Mouse (Mus musculus) embryonic facial prominence, embryonic 14.5 days (tissue): ENCODE measurements around the gene Krcc1. TPM values are rescaled to one million over a fixed set of nuclear protein-coding genes. Genes with fewer than 3 reads are reported as not detected.
"Not testable (repeated sequence)": the region's sequence is repeated elsewhere in the genome, so short reads cannot be mapped to it uniquely, and the experiment has no call there.

Experiments
- ATAC-seq: fragments of 200-750 bp; cut with Nextera tagmentation; 2 replicates; pipeline ENCODE4 v1.8.0; 2017; ENCODE audit warnings: low read depth, moderate number of reproducible peaks, moderate TSS enrichment
- DNase-seq: peaks from one replicate; pipeline ENCODE4 v3.0.0-alpha.2; 2015; ENCODE audit warnings: low spot score
- H3K27ac ChIP-seq: fragments of 300-500 bp; sonication (generic); replicated peaks from 2 replicates; pipeline ENCODE4 v1.5.1; 2014; ENCODE audit warnings: low read depth, mild to moderate bottlenecking, low read length, moderate library complexity
- H3K27me3 ChIP-seq: fragments of 300-500 bp; sonication (generic); replicated peaks from 2 replicates; pipeline ENCODE4 v1.6.1; 2014; ENCODE audit warnings: low read length; ENCODE audit not compliant: control insufficient read depth, insufficient read depth
- H3K36me3 ChIP-seq: fragments of 300-500 bp; sonication (generic); 2 replicates; pipeline ENCODE4 v1.6.1; 2014; ENCODE audit warnings: low read length, mixed read lengths; ENCODE audit not compliant: control insufficient read depth, insufficient read depth
- H3K4me1 ChIP-seq: fragments of 300-500 bp; sonication (generic); 2 replicates; pipeline ENCODE4 v1.6.1; 2014; ENCODE audit warnings: antibody characterized with exemption, low read length; ENCODE audit not compliant: control insufficient read depth, insufficient read depth
- H3K4me2 ChIP-seq: fragments of 300-500 bp; sonication (generic); 2 replicates; pipeline ENCODE4 v1.6.1; 2014; ENCODE audit warnings: low read depth, mild to moderate bottlenecking, low read length, moderate library complexity, mixed read lengths
- H3K4me3 ChIP-seq: fragments of 300-500 bp; sonication (generic); 2 replicates; pipeline ENCODE4 v1.5.1; 2014; ENCODE audit warnings: low read depth, mild to moderate bottlenecking, low read length
- H3K9ac ChIP-seq: fragments of 300-500 bp; sonication (generic); 2 replicates; pipeline ENCODE4 v1.6.1; 2014; ENCODE audit warnings: low read depth, mild to moderate bottlenecking, low read length, moderate library complexity, mixed read lengths
- H3K9me3 ChIP-seq: fragments of 300-500 bp; sonication (generic); 2 replicates; pipeline ENCODE4 v1.6.1; 2016; ENCODE audit warnings: low read length; ENCODE audit not compliant: control insufficient read depth
- WGBS: fragments of 180-500 bp; shearing (Covaris S2); extraction: QIAGEN DNeasy Blood & Tissue Kit; methylation state at CpG from one replicate; pipeline ENCODE4 v1.1.7; 2014; 5-methylcytosine and 5-hydroxymethylcytosine counted together
- polyA plus RNA-seq: library from polyadenylated mRNA; unstranded; fragments of >200 nt; fragmentation: Nextera tagmentation; extraction: Ambion mirVana; gene quantifications from 2 replicates; pipeline ENCODE4 v1.2.1, GENCODE M21; 2014

Gene Krcc1
- polyA plus RNA-seq, 1 experiment from 2014 or later = 47.5 TPM

DNA sequence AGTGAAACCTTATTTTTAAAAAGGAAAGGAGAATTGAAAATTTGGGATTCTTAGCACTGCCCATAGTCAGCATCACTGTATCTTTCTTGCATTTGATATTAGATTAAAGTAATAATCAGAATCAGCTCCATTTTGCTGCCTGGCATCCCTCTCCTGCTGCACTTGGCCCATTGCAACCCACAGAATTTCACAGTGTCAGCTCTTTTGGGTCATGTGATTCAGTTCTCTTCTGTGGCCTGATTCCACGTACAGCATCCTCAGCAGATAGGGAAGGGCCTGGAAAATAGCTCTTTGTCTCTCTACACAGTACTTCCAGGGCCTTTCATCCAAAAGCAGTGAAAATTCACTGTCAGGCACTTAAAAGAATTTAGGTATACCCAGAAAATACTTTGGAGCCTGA, 14.1 kb upstream of the Krcc1 start:
- no peak for DNase-seq
- Histone ChIP-seq H3K27me3 (no peaks in the 10 kb centered on the region), H3K27ac (no peak overlapping the region), H3K4me1 (no peaks in the 10 kb centered on the region), H3K36me3 (no peaks in the 10 kb centered on the region), H3K4me3 (no peak overlapping the region), H3K9me3 (no peaks in the 10 kb centered on the region), H3K4me2 (no peak overlapping the region), H3K9ac (no peak overlapping the region)
- ATAC-seq = no peak
- 34% methylated on average over 1 of the region's 1 CpGs for WGBS

DNA sequence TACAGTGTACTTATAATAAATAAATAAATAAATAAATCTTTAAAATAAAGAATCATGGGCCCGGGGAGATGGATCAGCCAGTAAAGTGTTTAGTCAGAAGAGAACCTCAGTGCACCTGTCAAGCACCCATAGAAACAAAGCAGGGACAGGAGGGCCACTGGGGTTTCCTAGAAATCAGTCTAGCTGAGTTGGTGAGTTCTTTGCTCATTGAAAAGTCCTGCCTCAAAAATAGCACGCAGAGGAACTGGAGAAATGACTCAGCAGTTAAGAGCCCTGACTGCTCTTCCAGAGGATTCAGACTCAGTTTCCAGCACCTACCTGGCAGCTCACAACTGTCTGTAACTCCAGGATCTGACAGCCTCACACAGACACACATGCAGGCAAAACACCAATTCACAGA, 12.9 kb upstream of the Krcc1 start:
- Histone ChIP-seq H3K36me3 (no peaks in the 10 kb centered on the region), H3K9me3 (no peaks in the 10 kb centered on the region)

DNA sequence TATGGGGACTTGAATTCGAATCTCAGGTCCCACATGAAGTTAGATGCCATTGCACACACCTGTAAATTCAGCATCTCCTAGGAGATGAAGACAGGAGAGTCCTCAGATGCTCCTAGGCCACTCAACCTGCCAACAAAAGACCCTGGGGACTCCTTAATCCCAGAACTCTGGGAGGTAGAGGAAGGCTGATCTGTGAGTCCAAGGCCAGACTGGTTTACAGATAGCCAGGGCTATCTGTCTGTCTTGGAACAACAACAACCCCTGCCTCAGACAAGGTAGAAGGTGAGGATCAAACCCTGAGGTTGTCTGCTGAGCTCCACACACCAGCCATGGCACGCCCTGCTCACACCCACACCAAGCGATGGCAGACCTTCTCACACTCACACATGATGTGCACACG, 12.3 kb upstream of the Krcc1 start:
- ATAC-seq = no peak
- Histone ChIP-seq H3K4me1 (no peaks in the 10 kb centered on the region), H3K9me3 (no peaks in the 10 kb centered on the region), H3K9ac (no peak overlapping the region), H3K27ac (no peak overlapping the region), H3K36me3 (no peaks in the 10 kb centered on the region), H3K4me2 (no peak overlapping the region), H3K27me3 (no peaks in the 10 kb centered on the region), H3K4me3 (no peak overlapping the region)
- DNase-seq = no peak
- 83% methylated on average over 4 of the region's 4 CpGs for WGBS

More for the DNA sequence above, 12.9 kb upstream of the Krcc1 start:
- H3K4me3 ChIP-seq = no peak overlapping the region
- DNase-seq = no peak
- no peak overlapping the region for H3K27ac ChIP-seq
- no peak overlapping the region for H3K4me2 ChIP-seq
- no peak overlapping the region for H3K9ac ChIP-seq
- H3K27me3 ChIP-seq = no peaks in the 10 kb centered on the region
- no peaks in the 10 kb centered on the region for H3K4me1 ChIP-seq
- WGBS = 90% methylated on average over 2 of the region's 2 CpGs
- no peak for ATAC-seq

DNA sequence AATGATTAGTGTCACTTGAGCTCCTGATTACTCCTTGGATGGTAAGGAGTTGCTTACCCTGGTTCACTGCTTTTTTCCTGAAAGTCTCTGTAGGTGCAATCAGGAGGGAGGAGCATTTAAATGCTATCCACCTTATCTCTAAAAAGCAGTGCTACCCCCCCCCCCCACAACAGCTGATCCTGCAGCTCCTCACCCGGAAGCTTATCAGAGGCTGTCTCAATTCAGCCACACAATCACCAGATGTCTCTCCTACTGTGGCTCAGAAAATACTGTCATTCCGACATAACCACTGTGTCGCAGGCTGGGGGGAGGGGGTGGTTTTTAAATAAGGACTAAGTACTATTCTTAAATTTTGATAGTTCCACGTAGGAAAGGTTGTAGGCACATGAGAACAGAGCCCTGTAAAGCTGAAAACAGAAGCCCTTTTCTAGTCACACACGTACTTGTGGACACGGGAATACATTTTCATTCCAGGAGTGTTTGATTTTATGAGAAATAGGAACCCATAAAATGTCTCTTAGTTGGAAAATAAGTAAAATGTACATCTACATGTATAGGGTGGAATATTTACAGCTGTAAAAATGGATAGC, 11.3 kb upstream of the Krcc1 start:
- 48% methylated on average over 6 of the region's 6 CpGs for WGBS

DNA sequence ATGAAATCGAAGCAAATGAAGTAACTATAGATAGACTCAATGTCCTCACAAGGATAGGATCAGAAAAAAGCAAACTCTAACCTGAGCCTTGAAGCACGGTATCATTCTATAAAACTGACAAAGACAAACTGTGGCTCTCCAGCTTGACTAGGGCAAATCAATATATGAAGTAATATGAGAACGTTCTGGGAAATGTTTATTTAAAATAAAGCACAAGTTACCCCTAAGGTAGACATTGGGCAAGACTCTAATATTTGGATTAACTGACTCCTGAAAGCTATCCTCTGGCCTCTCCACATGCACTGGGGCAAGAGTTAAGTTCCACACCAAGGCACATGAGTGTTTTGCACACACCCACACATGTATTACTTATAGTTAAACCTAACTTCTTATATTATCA, 10.4 kb upstream of the Krcc1 start:
- Histone ChIP-seq H3K27me3 (no peaks in the 10 kb centered on the region), H3K9ac (no peak overlapping the region), H3K4me1 (no peaks in the 10 kb centered on the region), H3K4me2 (no peak overlapping the region), H3K9me3 (no peaks in the 10 kb centered on the region), H3K4me3 (no peak overlapping the region), H3K36me3 (no peaks in the 10 kb centered on the region), H3K27ac (no peak overlapping the region)
- DNase-seq (no peak), ATAC-seq (no peak)
- 71% methylated on average over 3 of the region's 3 CpGs for WGBS

More for the DNA sequence above, 11.3 kb upstream of the Krcc1 start:
- Histone ChIP-seq H3K4me3 (no peak overlapping the region), H3K4me1 (no peaks in the 10 kb centered on the region), H3K36me3 (no peaks in the 10 kb centered on the region), H3K27ac (no peak overlapping the region), H3K9ac (no peak overlapping the region), H3K27me3 (no peaks in the 10 kb centered on the region), H3K9me3 (no peaks in the 10 kb centered on the region), H3K4me2 (no peak overlapping the region)
- no peak for ATAC-seq
- DNase-seq = no peak

DNA sequence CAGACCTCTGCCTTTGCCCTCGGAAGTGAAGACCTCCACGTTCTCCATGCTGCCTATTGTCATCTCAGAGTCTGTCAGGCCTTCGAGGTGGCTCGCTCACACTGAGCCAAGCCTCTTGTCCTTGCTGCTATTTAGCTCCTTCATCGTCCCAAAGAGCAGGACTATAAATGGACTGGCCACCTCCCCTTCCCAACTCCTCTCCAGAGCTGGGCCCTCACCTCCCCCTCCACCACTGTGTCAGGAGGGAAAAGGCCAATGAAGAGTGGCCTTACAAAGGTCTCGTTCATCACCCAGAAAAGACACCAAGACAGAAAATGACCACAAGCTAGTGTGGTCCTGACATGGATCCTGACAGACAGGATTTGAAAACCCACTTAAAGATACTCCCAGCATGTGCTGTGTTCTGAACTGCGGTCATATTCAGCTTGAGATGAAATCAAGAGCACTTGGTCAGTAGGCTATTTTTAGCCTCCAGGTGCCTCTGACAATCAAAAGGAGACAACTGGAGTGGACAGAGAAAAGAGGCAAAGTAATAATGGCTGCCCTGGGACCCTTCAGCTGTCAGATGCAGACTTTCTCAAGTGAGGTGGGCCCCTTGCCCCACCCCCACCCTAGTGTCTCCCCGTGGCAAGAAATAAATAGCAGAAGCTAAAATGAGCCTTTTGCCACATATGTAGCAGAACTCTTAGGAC, 9.2 kb upstream of the Krcc1 start:
- Histone ChIP-seq H3K4me3 (no peak overlapping the region), H3K4me2 (no peak overlapping the region), H3K9ac (no peak overlapping the region), H3K9me3 (no peaks in the 10 kb centered on the region), H3K27me3 (no peaks in the 10 kb centered on the region), H3K36me3 (no peaks in the 10 kb centered on the region), H3K4me1 (no peaks in the 10 kb centered on the region), H3K27ac (peak overlapping the region; percentile 1; the same call in 1 of the 2 replicates)
- 76% methylated on average over 8 of the region's 8 CpGs for WGBS
- DNase-seq (peak; percentile 62), ATAC-seq (peak; percentile 55; the same call in 1 of the 2 replicates)

DNA sequence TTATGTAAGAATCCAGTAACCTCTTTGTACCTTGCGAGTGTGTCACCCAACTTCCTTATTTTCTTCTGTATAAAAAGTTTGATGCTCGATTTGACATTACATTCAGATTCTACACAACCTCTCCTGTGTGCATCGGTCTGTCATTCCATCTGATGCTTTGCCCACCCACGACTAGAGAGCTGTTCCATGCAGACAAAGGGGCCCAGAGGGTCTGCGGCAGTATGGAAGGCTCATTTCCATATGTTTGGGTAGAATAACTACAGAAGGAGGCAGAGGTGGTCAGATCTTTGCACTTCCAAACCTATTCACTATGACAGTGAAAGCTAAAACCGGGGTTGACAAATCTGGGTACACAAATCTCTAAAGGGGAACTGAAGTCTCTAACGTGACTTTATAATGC, 3.9 kb upstream of the Krcc1 start:
- H3K9me3 ChIP-seq, H3K4me3 ChIP-seq, DNase-seq, H3K27me3 ChIP-seq, ATAC-seq, H3K36me3 ChIP-seq, H3K9ac ChIP-seq, H3K4me2 ChIP-seq, H3K4me1 ChIP-seq, H3K27ac ChIP-seq: not testable (repeated sequence)
- WGBS = 77% methylated on average over 7 of the region's 7 CpGs

DNA sequence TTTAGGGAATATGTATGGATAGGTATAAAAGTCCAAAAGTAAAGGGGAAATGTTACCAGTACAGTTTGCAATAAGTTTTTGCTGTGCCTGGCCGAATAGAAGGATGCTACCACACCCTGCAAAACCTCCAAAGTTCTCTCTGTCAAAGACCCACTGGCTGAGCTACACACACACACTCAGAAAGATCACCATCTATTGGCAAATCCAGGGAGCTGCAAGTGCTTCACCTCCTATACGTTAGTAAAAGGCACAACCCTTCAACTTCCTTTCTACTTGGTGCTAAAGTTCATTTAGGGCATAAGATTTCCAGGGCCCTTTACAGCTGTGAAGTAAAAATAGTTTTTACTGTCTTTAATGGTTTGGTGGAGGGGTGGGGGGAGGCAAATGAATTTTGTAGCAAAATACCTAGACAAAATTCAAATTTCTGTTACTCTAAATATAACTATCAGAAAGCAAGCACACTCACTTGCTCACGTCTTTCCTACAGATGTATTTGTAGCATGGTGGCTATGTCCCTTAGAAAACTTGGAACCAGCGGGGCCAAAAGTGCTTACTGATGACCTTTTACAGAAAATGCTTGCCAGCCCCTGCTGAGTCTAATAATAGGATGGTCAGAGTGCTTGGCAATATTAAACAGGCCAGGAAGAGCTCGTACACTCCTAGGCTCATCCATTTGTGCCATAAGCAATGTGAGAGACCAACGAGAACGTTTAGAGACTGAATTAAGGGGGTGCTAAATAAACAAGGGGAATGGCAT, 2.4 kb upstream of the Krcc1 start:
- ATAC-seq (no peak), DNase-seq (peak; percentile 30)
- Histone ChIP-seq H3K9me3 (no peaks in the 10 kb centered on the region), H3K27me3 (no peaks in the 10 kb centered on the region), H3K27ac (no peak overlapping the region), H3K9ac (no peak overlapping the region), H3K4me3 (no peak overlapping the region), H3K36me3 (no peaks in the 10 kb centered on the region), H3K4me1 (peaks cover 3% of the 10 kb centered on the region; the same call in 1 of the 2 replicates), H3K4me2 (no peak overlapping the region)
- WGBS = 57% methylated on average over 7 of the region's 7 CpGs
